Mouse (Mus musculus): ENCODE measurements at regions not wholly inside any gene's neighbourhood (a gene's known extent, or its start where the extent isn't known, plus 50 kb on each side); places are given as distances from the start of the nearest gene placed in this dataset.
A peak's percentile ranks its signal among the peaks of the same experiment; 100 is the strongest.

GRCm38 (mm10) chr8:8050778-8051177, 610.3 kb downstream of the Efnb2 start:
- H3K36me3 ChIP-seq (ENCODE audit: control insufficient read depth, insufficient read depth, low read length), result no peaks in the 10 kb centered on the region
- no peaks in the 10 kb centered on the region for H3K9me3 ChIP-seq (ENCODE audit: control insufficient read depth, low read length)
- TF ChIP-seq POLR2A (IDR thresholded peaks at IDR 0.05; ENCODE audit: borderline replicate concordance, extremely low read depth, insufficient read depth, insufficient read length), result no peak
- peak overlapping the region; percentile 53; the same call in 1 of the 2 replicates for H3K27ac ChIP-seq (replicated peaks; ENCODE audit: low read depth, low read length)
- ATAC-seq (ENCODE audit: low FRiP score, low read depth), result no peak
- peaks cover 8% of the 10 kb centered on the region for H3K4me1 ChIP-seq (ENCODE audit: control insufficient read depth, insufficient read depth, low read length)
- H3K4me3 ChIP-seq (replicated peaks; ENCODE audit: low read length), result no peak overlapping the region
- 30% methylated on average over 3 of the region's 3 CpGs for WGBS
- H3K4me2 ChIP-seq (replicated peaks; ENCODE audit: low read depth, low read length, severe bottlenecking), result no peak overlapping the region; the same call in 1 of the 2 replicates
- no peak overlapping the region for H3K9ac ChIP-seq (ENCODE audit: low read depth, low read length, severe bottlenecking)
- no peak for DNase-seq (ENCODE audit: low spot score)
- H3K27me3 ChIP-seq (ENCODE audit: control insufficient read depth, insufficient read depth, low read length), result no peaks in the 10 kb centered on the region

- no peak overlapping the region for H3K4me2 ChIP-seq (replicated peaks; ENCODE audit: low read depth, low read length, severe bottlenecking)
- no peak for ATAC-seq (ENCODE audit: low FRiP score, low read depth)
- no peak for TF ChIP-seq POLR2A (IDR thresholded peaks at IDR 0.05; ENCODE audit: borderline replicate concordance, extremely low read depth, insufficient read depth, insufficient read length)
- H3K36me3 ChIP-seq (ENCODE audit: control insufficient read depth, insufficient read depth, low read length), result no peaks in the 10 kb centered on the region
- no peaks in the 10 kb centered on the region for H3K27me3 ChIP-seq (ENCODE audit: control insufficient read depth, insufficient read depth, low read length)
- WGBS, result 68% methylated on average over 1 of the region's 1 CpGs
- no peaks in the 10 kb centered on the region for H3K9me3 ChIP-seq (ENCODE audit: control insufficient read depth, low read length)
- H3K4me1 ChIP-seq (ENCODE audit: control insufficient read depth, insufficient read depth, low read length), result no peaks in the 10 kb centered on the region
- H3K4me3 ChIP-seq (replicated peaks; ENCODE audit: low read length), result no peak overlapping the region
- DNase-seq (ENCODE audit: low spot score), result no peak
- no peak overlapping the region for H3K9ac ChIP-seq (ENCODE audit: low read depth, low read length, severe bottlenecking)
- no peak overlapping the region for H3K27ac ChIP-seq (replicated peaks; ENCODE audit: low read depth, low read length)
These were observed 616.1 kb downstream of the Efnb2 start for GRCm38 (mm10) chr8:8044926-8045325.

- H3K9me3 ChIP-seq (ENCODE audit: control insufficient read depth, low read length), result no peaks in the 10 kb centered on the region
- DNase-seq (ENCODE audit: low spot score) (no peak), ATAC-seq (ENCODE audit: low FRiP score, low read depth) (no peak)
- H3K4me3 ChIP-seq (replicated peaks; ENCODE audit: low read length), result no peak overlapping the region
- H3K4me2 ChIP-seq (replicated peaks; ENCODE audit: low read depth, low read length, severe bottlenecking), result no peak overlapping the region
- TF ChIP-seq POLR2A (IDR thresholded peaks at IDR 0.05; ENCODE audit: borderline replicate concordance, extremely low read depth, insufficient read depth, insufficient read length), result no peak
- no peaks in the 10 kb centered on the region for H3K36me3 ChIP-seq (ENCODE audit: control insufficient read depth, insufficient read depth, low read length)
- H3K27me3 ChIP-seq (ENCODE audit: control insufficient read depth, insufficient read depth, low read length), result no peaks in the 10 kb centered on the region
- 74% methylated on average over 2 of the region's 2 CpGs for WGBS
- H3K27ac ChIP-seq (replicated peaks; ENCODE audit: low read depth, low read length), result no peak overlapping the region
- H3K4me1 ChIP-seq (ENCODE audit: control insufficient read depth, insufficient read depth, low read length), result no peaks in the 10 kb centered on the region
- H3K9ac ChIP-seq (ENCODE audit: low read depth, low read length, severe bottlenecking), result no peak overlapping the region
These were observed 616.7 kb downstream of the Efnb2 start for GRCm38 (mm10) chr8:8044296-8044695.

DNA sequence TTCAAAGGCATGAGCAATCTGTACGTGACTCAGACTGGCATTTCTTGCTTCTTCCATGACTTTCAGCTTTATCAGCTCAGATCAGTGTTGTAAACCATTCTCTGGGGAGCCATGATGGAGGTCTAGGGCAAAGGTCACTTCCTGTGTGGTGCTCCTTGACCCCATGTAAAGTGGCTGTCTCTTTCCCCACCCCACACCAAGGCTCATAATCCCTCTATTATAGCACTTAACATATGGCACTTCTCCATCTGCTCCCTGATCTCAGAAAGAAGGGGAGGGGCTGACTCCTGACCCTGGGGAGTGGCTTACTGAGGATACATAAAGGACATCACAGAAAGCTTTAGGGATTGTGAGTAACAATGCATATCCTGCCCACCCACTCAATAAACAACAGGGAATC, 623.1 kb downstream of the Efnb2 start:
- Histone ChIP-seq H3K27ac (replicated peaks; ENCODE audit: low read depth, low read length) (no peak overlapping the region), H3K9ac (ENCODE audit: low read depth, low read length, severe bottlenecking) (no peak overlapping the region), H3K27me3 (ENCODE audit: control insufficient read depth, insufficient read depth, low read length) (no peaks in the 10 kb centered on the region), H3K36me3 (ENCODE audit: control insufficient read depth, insufficient read depth, low read length) (no peaks in the 10 kb centered on the region), H3K4me2 (replicated peaks; ENCODE audit: low read depth, low read length, severe bottlenecking) (no peak overlapping the region), H3K4me3 (replicated peaks; ENCODE audit: low read length) (no peak overlapping the region), H3K9me3 (ENCODE audit: control insufficient read depth, low read length) (no peaks in the 10 kb centered on the region), H3K4me1 (ENCODE audit: control insufficient read depth, insufficient read depth, low read length) (no peaks in the 10 kb centered on the region)
- no peak for ATAC-seq (ENCODE audit: low FRiP score, low read depth)
- 48% methylated on average over 1 of the region's 1 CpGs for WGBS
- TF ChIP-seq POLR2A (IDR thresholded peaks at IDR 0.05; ENCODE audit: borderline replicate concordance, extremely low read depth, insufficient read depth, insufficient read length), result no peak
- DNase-seq (ENCODE audit: low spot score), result no peak

DNA sequence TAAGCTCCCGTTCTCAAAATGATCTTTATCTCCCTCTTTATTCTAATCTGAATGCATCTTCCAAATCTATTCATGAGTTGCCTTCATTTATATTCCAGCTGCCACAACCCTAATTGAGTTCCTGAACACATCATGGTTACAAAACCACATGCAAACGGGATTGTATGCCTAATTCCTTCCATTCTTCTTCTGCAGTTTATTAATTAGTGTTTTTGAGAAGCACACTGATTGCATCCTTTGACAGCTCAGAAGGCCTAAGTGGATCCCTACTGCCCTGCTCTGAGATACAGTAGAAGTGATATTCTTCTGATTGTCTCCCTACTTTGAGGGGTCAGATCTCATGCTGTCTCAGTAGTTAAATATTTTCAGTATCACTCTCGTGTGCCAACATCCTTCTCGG, 649.9 kb downstream of the Efnb2 start:
- WGBS, result 64% methylated on average over 4 of the region's 4 CpGs
- ATAC-seq (ENCODE audit: low FRiP score, low read depth) (no peak), DNase-seq (ENCODE audit: low spot score) (no peak)
- Histone ChIP-seq H3K4me3 (replicated peaks; ENCODE audit: low read length) (no peak overlapping the region), H3K4me2 (replicated peaks; ENCODE audit: low read depth, low read length, severe bottlenecking) (no peak overlapping the region), H3K36me3 (ENCODE audit: control insufficient read depth, insufficient read depth, low read length) (no peaks in the 10 kb centered on the region), H3K4me1 (ENCODE audit: control insufficient read depth, insufficient read depth, low read length) (no peaks in the 10 kb centered on the region), H3K9me3 (ENCODE audit: control insufficient read depth, low read length) (no peaks in the 10 kb centered on the region), H3K9ac (ENCODE audit: low read depth, low read length, severe bottlenecking) (no peak overlapping the region), H3K27ac (replicated peaks; ENCODE audit: low read depth, low read length) (no peak overlapping the region), H3K27me3 (ENCODE audit: control insufficient read depth, insufficient read depth, low read length) (no peaks in the 10 kb centered on the region)
- TF ChIP-seq POLR2A (IDR thresholded peaks at IDR 0.05; ENCODE audit: borderline replicate concordance, extremely low read depth, insufficient read depth, insufficient read length), result no peak

DNA sequence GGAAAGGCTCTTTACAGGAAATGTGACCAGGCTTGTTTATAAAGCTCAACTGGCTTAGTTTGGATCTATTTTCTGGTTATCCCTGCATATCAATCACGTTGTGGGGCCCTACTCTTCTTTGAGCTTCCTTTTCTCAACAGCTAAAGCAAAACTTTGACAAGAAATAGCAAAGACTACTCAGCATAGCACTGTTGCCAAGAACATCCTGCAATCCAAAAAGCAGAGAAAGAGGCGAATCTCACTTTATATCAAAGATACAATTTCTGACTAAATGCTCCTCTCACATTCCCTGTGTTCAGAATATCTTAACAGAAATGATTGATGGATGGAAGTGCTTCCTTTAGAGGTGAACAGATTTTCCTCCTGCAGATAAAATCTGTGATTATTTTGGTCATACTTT, 666.1 kb downstream of the Efnb2 start:
- TF ChIP-seq POLR2A (IDR thresholded peaks at IDR 0.05; ENCODE audit: borderline replicate concordance, extremely low read depth, insufficient read depth, insufficient read length), result no peak
- no peaks in the 10 kb centered on the region for H3K9me3 ChIP-seq (ENCODE audit: control insufficient read depth, low read length)
- H3K36me3 ChIP-seq (ENCODE audit: control insufficient read depth, insufficient read depth, low read length), result no peaks in the 10 kb centered on the region
- no peaks in the 10 kb centered on the region for H3K4me1 ChIP-seq (ENCODE audit: control insufficient read depth, insufficient read depth, low read length)
- H3K27ac ChIP-seq (replicated peaks; ENCODE audit: low read depth, low read length), result no peak overlapping the region
- H3K9ac ChIP-seq (ENCODE audit: low read depth, low read length, severe bottlenecking), result no peak overlapping the region
- ATAC-seq (ENCODE audit: low FRiP score, low read depth) (no peak), DNase-seq (ENCODE audit: low spot score) (no peak)
- no peak overlapping the region for H3K4me2 ChIP-seq (replicated peaks; ENCODE audit: low read depth, low read length, severe bottlenecking)
- WGBS, result 54% methylated on average over 2 of the region's 2 CpGs
- no peak overlapping the region for H3K4me3 ChIP-seq (replicated peaks; ENCODE audit: low read length)
- H3K27me3 ChIP-seq (ENCODE audit: control insufficient read depth, insufficient read depth, low read length), result no peaks in the 10 kb centered on the region

Data from limb, embryonic 14.5 days (tissue).